In the genomic region with DNA sequence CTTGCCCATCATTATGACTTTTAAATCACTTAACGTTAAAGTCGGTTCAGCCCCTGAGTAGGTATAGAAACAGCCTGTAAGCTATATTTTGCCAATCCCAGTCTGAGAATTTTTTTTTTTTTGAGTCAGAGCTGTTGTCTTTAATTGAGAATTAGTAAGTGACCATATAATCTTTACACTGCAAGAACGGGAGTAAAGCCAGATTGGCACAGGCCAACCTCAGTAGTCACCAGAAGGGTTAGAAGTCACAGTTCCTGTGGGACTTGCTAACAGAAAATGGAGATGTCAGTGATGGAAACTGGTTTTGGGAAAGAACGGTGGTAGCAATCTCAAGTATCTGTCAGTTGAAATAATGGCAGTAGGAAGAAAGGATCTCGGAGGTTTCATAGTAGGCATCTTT, we compare ENCODE assay signal across 10 mouse cellular contexts. TPM values are rescaled to one million over a fixed set of nuclear protein-coding genes. Genes with fewer than 3 reads are reported as not detected.
DNase-seq lines count a peak whose midpoint lies in the region; ATAC-seq lines count a peak whose summit lies in the region.
"Had no signal": no experiment of that assay in that cellular context is flagged by ENCODE, and none has a peak within 500 bp of the region (broad histone marks: within the 10 kb centered on the region; RNA-seq: fewer than 3 reads in every experiment).

No protein-coding gene starts in this region.

- peak overlapping the region; percentile 100 for H3K4me3 ChIP-seq in megakaryocyte, embryonic 14.5 days (replicated peaks)
- no peak overlapping the region for H3K4me3 ChIP-seq in intestine, embryonic 15.5 days (replicated peaks)
- 0 out of 2 replicates have a peak overlapping the region, but pooled peaks have one; percentile 84 for H3K4me3 ChIP-seq in neural tube, embryonic 13.5 days

- 87% methylated on average over 5 of the region's 5 CpGs for WGBS in intestine, embryonic 15.5 days
- 85% methylated on average over 5 of the region's 5 CpGs for WGBS in neural tube, embryonic 13.5 days

- ATAC-seq in megakaryocyte, adult 5-6 weeks (ENCODE audit: poor library complexity, severe bottlenecking): no peak
- ATAC-seq in intestine, embryonic 15.5 days: no peak
- ATAC-seq in neural tube, embryonic 13.5 days (ENCODE audit: low read depth): no peak
- ATAC-seq in megakaryocyte progenitor cell, adult 5-6 weeks (replicated peaks; ENCODE audit: poor library complexity): no peak

- H3K9ac ChIP-seq in intestine, embryonic 15.5 days: no peak overlapping the region
- no peak overlapping the region for H3K9ac ChIP-seq in neural tube, embryonic 13.5 days

- peak overlapping the region; percentile 84; the same call in 1 of the 2 replicates for H3K4me2 ChIP-seq in intestine, embryonic 15.5 days (replicated peaks)
- peak overlapping the region; percentile 76 for H3K4me2 ChIP-seq in neural tube, embryonic 13.5 days

- no peaks in the 10 kb centered on the region for H3K27me3 ChIP-seq in megakaryocyte, embryonic 14.5 days (replicated peaks)
- H3K27me3 ChIP-seq in intestine, embryonic 15.5 days (replicated peaks): no peaks in the 10 kb centered on the region
- H3K27me3 ChIP-seq in neural tube, embryonic 13.5 days: no peaks in the 10 kb centered on the region
- H3K27me3 ChIP-seq: limb, embryonic 15.5 days had no signal

- H3K27ac ChIP-seq in intestine, embryonic 15.5 days: no peak overlapping the region
- no peak overlapping the region for H3K27ac ChIP-seq in neural tube, embryonic 13.5 days (replicated peaks)

- peak; percentile 14 to 31 for DNase-seq in cerebellum, postnatal 10 days
- DNase-seq in cerebellum, postnatal 36 days: no peak
- DNase-seq in urinary bladder, postnatal 4 days (ENCODE audit: low spot score in 2 of 2): no peak
- DNase-seq: adrenal gland, postnatal 14 days had no signal

- H3K36me3 ChIP-seq in megakaryocyte, embryonic 14.5 days (replicated peaks; ENCODE audit: low read length): no peaks in the 10 kb centered on the region
- H3K36me3 ChIP-seq in intestine, embryonic 15.5 days: no peaks in the 10 kb centered on the region
- no peaks in the 10 kb centered on the region for H3K36me3 ChIP-seq in neural tube, embryonic 13.5 days
- H3K36me3 ChIP-seq: limb, embryonic 15.5 days had no signal

- H3K4me1 ChIP-seq in megakaryocyte, embryonic 14.5 days: peaks cover 20% of the 10 kb centered on the region
- H3K4me1 ChIP-seq in intestine, embryonic 15.5 days (replicated peaks): no peaks in the 10 kb centered on the region
- H3K4me1 ChIP-seq in neural tube, embryonic 13.5 days (replicated peaks): peaks cover 32% of the 10 kb centered on the region

- no peaks in the 10 kb centered on the region for H3K9me3 ChIP-seq in megakaryocyte, embryonic 14.5 days
- H3K9me3 ChIP-seq in intestine, embryonic 15.5 days: no peaks in the 10 kb centered on the region
- no peaks in the 10 kb centered on the region for H3K9me3 ChIP-seq in neural tube, embryonic 13.5 days
- H3K9me3 ChIP-seq: limb, embryonic 15.5 days had no signal

RNA-seq across cellular contexts. Expression of a gene that starts 1.6 kb away (rescaled TPM):
- 5.3 and 14.2 TPM in 2 replicates for polyA plus RNA-seq in megakaryocyte, embryonic 14.5 days (2012; ENCODE audit: insufficient read depth, low replicate concordance)
- 14.8 and 19.6 TPM in 2 replicates for total RNA-seq in megakaryocyte, adult 5-6 weeks (2015)
- 9.1 and 11.7 TPM in 2 replicates for total RNA-seq in megakaryocyte, adult 5-6 weeks (2017)
- 56.2 and 60.8 TPM in 2 replicates for polyA plus RNA-seq in intestine, embryonic 15.5 days (2015; fragmentation: Nextera tagmentation; extraction: Ambion mirVana)
- polyA plus RNA-seq in neural tube, embryonic 13.5 days (2015; fragmentation: Nextera tagmentation; extraction: Ambion mirVana): 33.2 and 36.3 TPM in 2 replicates
- total RNA-seq in megakaryocyte progenitor cell, adult 5-6 weeks (2015): 22.8 and 30.2 TPM in 2 replicates
- total RNA-seq in megakaryocyte progenitor cell, adult 5-6 weeks (2017): 15.1 and 20.3 TPM in 2 replicates

Comparison
In these comparisons a context has a peak if more than half of its experiments do, and no peak if none do; other contexts are left out.
1. DNase-seq: peak in cerebellum, postnatal 10 days (2 of 2); none in cerebellum, postnatal 36 days (0 of 2) and urinary bladder, postnatal 4 days (0 of 2).